Mouse (Mus musculus) layer of hippocampus, adult 2 months (tissue): Measurements from ENCODE around the gene Svopl. TPM values are rescaled to one million over a fixed set of nuclear protein-coding genes. Genes with fewer than 3 reads are reported as not detected.

Experiments used
- DNase-seq, 2 experiments: peaks; one replicate each; pipeline ENCODE4 v3.0.0; 2022; ENCODE audit warnings: low spot score in 2 of 2
- H3K27ac ChIP-seq: fragments of 200-600 bp; 2 replicates; pipeline ENCODE4 v1.8.1; 2022
- H3K4me3 ChIP-seq: fragments of 200-600 bp; 2 replicates; pipeline ENCODE4 v1.8.1; 2022; ENCODE audit warnings: mild to moderate bottlenecking
- CTCF ChIP-seq: fragments of 200-600 bp; conservative IDR thresholded peaks from 2 replicates; pipeline ENCODE4 v1.8.1; 2022; ENCODE audit warnings: antibody characterized with exemption, mild to moderate bottlenecking, moderate library complexity
- total RNA-seq, 2 experiments: library from RNA; stranded (reverse); gene quantifications; 2 replicates each; pipeline ENCODE4 v1.2.3; 2021

The Svopl gene
- total RNA-seq, 2 experiments from 2014 or later = 0.20 to 0.54 TPM

DNA sequence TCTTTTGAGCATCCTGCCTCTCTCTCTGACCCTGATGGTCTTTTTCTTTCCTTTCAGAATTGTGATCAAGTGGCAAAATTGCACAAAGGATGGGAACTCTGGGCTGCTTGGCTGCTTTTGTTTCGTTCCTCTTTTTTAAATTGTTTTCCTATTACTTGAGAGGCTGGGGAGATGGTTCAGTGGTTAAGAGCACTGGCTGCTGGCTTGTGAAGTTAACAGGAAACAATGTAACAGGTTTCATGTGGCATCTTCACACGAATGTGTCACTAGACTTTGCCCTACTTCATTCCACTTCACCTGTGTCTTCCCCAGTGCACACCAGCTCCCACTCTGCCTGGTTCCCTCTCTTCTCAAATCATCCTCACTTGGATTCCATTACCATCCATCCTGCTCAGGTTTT lies 17.8 kb upstream of the Svopl start:
- H3K27ac ChIP-seq = peak overlapping the region; percentile 64; the same call in 1 of the 2 replicates

DNA sequence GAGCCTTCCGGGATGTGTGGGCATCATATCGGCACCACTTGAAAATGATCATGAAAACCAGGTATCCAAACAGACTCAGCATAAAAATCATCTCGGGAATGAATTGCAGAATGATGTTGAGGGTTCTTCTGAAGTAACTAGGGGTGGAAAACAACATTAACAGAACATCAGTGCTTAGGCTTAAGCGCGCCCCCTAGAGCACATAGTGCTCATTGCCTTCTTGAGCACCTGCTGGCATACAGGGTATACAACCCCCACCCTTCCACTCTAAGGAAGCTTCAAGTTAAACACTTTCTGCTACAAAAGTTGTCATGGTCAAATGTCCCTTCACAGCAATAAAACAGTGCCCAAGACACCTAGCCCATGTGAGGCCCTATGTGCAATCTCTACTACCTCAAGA lies 12.0 kb upstream of the Svopl start:
- no peak overlapping the region for H3K4me3 ChIP-seq
- TF ChIP-seq CTCF = peak; percentile 63
- DNase-seq = no peak
- no peak overlapping the region for H3K27ac ChIP-seq

More for the DNA sequence above, 17.8 kb upstream of the Svopl start:
- H3K4me3 ChIP-seq = no peak overlapping the region
- no peak for DNase-seq
- TF ChIP-seq CTCF = no peak

DNA sequence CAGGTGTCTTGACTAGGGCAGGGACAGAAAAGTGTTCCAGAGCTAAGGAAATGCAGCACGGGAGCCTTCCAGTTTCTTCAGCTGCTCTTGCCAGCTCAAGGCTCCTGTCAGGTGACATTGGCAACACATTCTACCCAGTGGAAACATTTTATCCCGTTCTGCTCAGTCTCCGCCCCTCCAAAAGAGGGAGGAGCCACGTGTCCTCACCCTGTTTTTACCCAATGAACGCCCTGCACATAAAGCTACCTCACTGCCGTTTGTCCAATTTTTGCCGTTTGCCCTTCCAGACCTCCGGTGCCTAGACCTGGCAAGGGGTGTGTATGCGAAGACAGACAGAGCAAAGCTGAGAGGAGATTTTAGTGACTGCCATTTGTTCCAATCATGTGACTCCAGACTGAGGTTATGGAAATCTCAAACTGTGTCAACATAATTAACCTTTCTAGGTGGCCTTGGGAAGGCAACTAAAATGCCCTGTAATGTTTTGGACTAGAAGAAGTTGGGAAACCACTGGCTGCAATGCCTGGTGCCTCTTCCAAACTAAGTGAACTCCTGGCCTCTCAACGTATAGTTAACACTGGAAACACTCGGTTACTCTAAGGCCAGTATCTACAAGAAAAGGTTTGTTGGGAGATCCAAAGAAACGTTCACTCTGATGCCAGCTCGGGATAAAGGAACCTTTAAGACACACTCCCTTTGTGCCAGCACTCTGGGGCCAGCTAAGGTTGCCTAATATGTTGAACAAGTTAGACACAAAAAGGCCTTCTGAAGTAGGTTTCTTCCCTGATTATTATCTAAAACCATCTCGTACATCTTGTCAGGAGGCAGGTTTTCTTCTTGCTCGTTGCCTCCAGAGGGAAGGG lies 8.9 kb upstream of the Svopl start:
- H3K27ac ChIP-seq = no peak overlapping the region
- no peak for TF ChIP-seq CTCF
- H3K4me3 ChIP-seq = no peak overlapping the region
- no peak for DNase-seq

DNA sequence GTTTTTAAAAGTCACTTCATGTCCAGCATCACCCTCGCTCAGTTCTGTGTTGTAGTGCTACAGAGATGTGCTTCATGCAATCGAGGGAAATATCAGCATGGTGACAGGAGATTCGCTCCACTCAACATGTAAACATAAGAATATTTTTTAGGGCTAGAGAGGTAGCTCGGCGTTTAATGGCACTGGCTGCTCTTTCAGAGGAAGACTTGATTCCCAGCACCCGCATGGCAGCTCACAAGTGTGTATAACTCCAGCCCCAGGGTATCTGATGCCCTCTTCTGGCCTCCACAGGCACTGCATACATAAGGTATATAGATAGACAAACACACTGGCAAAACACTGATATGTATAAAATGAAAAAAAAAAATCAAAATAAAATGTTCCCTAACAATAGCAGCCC lies 2.8 kb upstream of the Svopl start:
- no peak overlapping the region for H3K4me3 ChIP-seq
- H3K27ac ChIP-seq = no peak overlapping the region
- no peak for DNase-seq
- TF ChIP-seq CTCF = peak; percentile 33

DNA sequence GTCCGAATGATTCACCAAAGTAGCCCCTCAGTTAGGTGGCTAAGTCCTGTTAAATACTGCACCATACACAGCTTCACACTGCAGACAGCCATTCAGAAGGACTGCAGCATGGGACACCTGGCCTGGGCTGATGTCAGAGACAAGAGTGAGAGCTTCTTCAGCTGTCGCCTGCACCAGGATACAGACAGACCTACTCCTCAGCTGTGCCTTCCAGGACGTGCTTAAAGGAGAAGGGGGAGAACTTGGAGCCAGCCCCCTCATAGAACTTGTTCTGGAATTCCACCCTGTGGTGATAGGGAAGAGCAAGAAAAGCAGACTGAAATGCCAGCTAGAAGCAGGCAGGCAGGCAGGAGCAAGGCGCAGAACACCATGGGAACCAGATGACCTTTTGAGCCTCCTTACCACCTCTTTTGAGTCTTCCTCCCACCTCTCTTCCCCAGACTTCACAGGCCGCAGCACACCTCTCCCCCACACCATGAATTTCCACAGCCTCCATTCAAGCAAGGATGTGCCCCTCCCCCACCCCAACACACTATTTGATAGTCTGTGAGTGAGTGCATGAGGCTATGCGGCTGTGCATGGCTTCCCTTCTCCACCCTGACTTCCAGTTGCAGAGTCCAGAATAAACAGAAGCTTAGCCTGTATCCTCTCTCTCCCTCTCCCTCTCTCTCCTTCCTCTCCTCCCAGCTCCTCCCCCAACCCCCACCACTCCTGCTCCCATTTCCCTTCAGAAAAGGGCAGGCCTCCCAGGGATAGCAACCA lies 2.2 kb upstream of the Svopl start:
- DNase-seq = no peak
- Histone ChIP-seq H3K27ac (no peak overlapping the region), H3K4me3 (no peak overlapping the region)
- TF ChIP-seq CTCF = no peak

DNA sequence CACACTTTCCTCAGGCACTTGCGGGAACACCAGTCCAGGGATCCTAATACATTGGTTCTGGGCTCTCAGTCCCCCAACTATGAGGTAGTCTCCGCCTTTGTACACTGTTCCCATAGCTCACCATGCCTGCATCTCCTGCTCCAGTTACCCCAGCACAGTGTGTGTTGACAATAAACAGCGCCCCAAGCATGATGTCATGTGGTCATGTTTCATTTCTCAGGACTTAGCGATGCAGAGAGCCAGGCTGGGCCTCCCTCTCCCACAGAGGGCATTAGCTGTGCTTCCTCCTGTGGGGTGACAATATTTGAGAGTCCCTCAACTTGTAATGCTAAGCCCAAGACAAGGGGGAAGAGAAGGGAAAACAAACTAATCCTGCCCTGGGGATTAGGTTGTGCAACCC lies 1.2 kb upstream of the Svopl start:
- no peak overlapping the region for H3K4me3 ChIP-seq
- no peak for TF ChIP-seq CTCF
- no peak overlapping the region for H3K27ac ChIP-seq
- DNase-seq = no peak

DNA sequence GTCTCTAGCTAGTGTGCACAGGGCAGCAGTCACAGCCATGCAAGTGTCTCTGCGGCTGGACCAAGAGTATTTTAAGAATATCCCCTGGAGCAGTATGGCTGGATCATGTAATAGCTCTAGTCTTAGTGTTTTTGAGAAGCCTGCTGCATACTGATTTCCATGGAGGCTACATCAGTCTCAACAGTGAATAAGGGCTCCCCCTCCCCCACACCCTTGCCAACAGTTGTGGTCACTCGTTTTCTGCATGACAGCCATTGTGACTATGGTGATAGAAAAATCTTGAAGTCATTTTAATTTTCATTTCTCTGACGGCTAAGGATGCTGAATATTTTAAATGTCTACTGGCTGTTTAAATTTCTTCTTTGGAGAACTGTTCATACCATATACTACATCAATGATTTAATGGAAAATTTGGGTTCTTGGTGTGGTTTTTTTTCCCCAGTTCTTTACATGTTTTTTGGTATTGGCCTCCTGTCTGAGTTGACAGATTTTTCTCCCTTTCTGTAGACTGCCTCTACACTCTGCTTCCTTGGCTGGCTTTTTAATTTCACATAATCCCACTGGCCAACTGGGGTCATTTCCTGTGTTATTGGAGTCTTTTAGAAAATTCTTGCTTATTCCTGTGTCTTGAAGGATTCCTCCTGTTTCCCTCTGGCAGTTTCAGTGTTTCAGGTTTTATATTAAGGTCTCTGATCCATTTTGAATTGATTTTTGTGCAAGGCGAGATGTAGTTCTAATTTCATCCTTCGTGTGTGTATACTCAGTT lies 13.8 kb downstream of the Svopl start:
- Histone ChIP-seq H3K4me3 (no peak overlapping the region), H3K27ac (no peak overlapping the region)
- no peak for TF ChIP-seq CTCF
- DNase-seq = no peak

DNA sequence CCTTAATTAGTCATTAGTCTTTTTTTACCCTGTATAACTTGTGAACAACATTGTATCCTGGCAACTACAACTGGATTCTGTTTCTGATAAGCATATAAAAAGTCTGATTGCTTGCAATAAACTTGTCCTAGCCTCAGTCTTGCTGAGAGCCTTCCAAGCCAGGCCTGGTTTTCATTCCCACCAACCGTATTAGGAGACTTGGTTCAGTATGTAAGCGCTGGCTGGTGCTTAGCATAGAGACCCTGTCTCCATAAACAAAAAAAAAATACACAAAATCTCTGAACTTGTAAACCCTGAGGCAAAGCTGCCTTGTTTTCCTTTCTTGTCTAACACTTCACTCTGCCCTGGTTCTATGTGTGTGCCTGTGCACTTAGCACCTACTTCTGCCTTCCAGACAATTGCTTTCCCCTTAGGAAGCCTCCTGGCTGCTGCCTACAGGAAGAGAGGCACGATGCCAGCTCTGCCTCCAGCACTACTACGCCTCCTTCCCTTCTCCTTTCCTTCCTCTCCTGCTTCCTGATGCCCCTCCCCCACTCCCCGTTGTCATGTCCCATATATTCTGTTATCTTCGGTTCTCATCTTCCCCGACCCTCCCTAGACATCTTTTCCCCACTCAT lies 14.8 kb downstream of the Svopl start:
- no peak for DNase-seq
- no peak overlapping the region for H3K27ac ChIP-seq
- H3K4me3 ChIP-seq = no peak overlapping the region
- no peak for TF ChIP-seq CTCF

DNA sequence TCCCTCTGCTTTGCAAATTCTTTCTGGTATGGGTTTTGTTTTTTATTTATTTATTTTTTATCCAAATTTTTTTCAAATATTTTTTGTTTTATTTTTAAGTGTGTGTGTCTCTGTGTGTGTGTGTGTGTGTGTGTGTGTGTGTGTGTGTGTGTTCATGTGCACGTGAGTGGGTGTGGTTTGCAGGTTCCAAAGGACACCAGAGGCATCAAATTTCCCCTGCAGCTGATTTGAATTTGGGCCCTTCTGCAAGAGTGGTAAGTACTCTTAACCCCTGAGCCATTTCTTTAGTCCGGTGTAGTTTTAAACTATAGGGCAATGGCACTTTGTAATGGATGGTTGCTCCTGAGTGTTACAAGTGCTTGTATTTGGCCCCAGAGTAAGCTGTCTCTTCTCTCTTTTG lies 18.6 kb downstream of the Svopl start:
- no peak for TF ChIP-seq CTCF
- Histone ChIP-seq H3K4me3 (no peak overlapping the region), H3K27ac (no peak overlapping the region)
- DNase-seq = no peak

DNA sequence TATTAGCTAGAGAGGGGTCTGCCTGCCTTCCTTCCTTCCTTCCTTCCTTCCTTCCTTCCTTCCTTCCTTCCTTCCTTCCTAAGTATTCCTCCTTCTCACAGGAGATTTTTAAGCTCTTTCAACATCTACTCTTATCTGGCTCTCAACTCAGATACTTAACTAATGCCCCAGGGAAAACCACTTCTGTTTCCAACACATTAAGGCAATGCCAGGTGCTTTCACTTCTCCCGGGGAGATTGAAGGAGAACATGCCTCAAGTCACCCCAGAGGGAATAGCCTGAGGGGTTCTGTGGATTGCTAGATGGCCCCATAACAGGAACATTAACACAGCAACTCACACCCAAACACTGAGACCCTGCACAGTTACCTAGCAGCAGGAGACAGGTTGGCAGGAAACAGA lies 19.0 kb downstream of the Svopl start:
- H3K4me3 ChIP-seq = no peak overlapping the region
- no peak for DNase-seq
- no peak for TF ChIP-seq CTCF
- H3K27ac ChIP-seq = no peak overlapping the region

DNA sequence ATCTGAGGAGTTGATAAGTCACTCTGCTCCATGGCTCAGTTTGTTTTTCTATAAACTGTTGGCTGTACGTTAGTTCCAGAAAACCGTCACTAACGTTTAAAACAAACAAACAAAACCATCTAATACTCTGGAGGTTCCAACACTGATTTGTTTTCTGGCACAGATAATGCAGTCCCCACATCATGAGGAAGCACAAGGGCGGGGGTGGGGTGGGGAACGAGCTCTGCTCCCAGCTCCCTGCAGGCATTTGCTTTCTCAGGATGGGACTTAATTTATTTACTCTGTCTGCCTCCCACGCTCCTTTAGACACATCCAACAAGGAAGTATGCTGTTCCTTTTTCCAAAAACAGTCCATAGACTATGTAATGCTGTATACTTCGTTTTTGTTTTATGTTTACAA lies 23.5 kb downstream of the Svopl start:
- no peak for DNase-seq
- H3K27ac ChIP-seq = no peak overlapping the region
- no peak for TF ChIP-seq CTCF
- no peak overlapping the region for H3K4me3 ChIP-seq

DNA sequence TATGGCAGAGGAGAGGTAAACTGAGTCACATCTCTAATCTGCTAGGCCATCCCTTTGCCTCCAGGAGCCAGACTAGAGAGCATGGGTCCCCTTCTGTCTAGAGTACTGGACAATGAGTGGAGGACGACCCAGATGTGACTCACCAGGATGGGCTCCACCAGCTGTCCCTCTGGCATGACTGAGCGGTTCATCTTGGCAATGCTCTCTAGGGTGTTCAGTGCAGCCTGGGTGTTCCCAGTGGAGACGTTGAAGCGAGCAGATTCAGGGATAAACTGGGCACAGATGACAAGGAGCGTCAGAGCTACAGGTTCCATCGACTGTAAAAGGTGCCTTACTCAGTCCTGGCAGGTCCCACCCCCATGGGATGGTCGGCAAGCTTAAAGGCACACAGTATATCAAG lies 25.4 kb downstream of the Svopl start:
- no peak for TF ChIP-seq CTCF
- H3K4me3 ChIP-seq = no peak overlapping the region
- no peak overlapping the region for H3K27ac ChIP-seq
- no peak for DNase-seq

DNA sequence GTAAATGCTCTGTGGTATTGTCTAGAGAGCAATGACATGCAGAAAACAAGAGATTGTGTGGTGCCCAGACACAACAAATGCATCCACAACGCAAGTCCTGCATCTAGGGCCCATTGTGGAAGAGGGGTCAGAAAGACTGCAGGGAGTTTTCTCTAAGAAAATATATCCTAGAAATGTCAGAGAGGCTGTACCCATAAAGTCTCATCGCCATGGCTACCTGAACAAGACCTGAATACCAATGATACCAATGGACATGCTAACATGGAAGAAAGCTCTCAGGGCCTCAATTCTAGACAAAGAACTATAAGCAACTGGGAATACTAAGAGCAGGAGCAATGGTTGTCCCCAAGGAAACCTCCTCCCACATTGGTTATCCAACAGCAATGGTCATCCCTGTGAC lies 34.0 kb downstream of the Svopl start:
- Histone ChIP-seq H3K27ac (no peak overlapping the region), H3K4me3 (no peak overlapping the region)
- no peak for DNase-seq
- no peak for TF ChIP-seq CTCF
